Mouse (Mus musculus) macrophage (primary cell): ENCODE data around the gene Ss18l1. TPM values are rescaled to one million over a fixed set of nuclear protein-coding genes. Genes with fewer than 3 reads are reported as not detected.
A peak's percentile ranks its signal among the peaks of the same experiment; 100 is the strongest.

Experiments used
- H3K27ac ChIP-seq: fragments of 350-480 bp; formaldehyde crosslinking; 2 replicates; pipeline ENCODE4 v1.9.0; 2021
- H3K36me3 ChIP-seq: fragments of 350-480 bp; formaldehyde crosslinking; 2 replicates; pipeline ENCODE4 v1.9.0; 2021; ENCODE audit errors: inconsistent target
- H3K4me3 ChIP-seq: fragments of 350-480 bp; formaldehyde crosslinking; 2 replicates; pipeline ENCODE4 v1.9.0; 2021; ENCODE audit errors: inconsistent target
- H3K79me2 ChIP-seq: fragments of 350-480 bp; formaldehyde crosslinking; 2 replicates; pipeline ENCODE4 v1.9.0; 2021; ENCODE audit errors: inconsistent target
- WGBS: methylation state at CpG from one replicate; pipeline ENCODE4 v1.1.7; 2026; ENCODE audit warnings: inconsistent platforms; ENCODE audit not compliant: missing documents; 5-methylcytosine and 5-hydroxymethylcytosine counted together
- polyA plus RNA-seq: library from polyadenylated mRNA; stranded (reverse); fragments of 250-400 nt; gene quantifications from 3 replicates; pipeline ENCODE4 v1.2.4, GENCODE M21; 2018; ENCODE audit warnings: inconsistent platforms

Ss18l1 gene
- polyA plus RNA-seq, 1 experiment from 2014 or later: 2.5 TPM

- H3K36me3 ChIP-seq: no peaks in the 10 kb centered on the region
- H3K79me2 ChIP-seq: peaks cover 45% of the 10 kb centered on the region; the same call in 1 of the 2 replicates
- WGBS: 95% methylated on average over 18 of the region's 18 CpGs
- H3K4me3 ChIP-seq: no peak overlapping the region
- H3K27ac ChIP-seq: no peak overlapping the region
Measured at GRCm38 (mm10) chr2:180047980-180048635, 5.8 kb downstream of the Ss18l1 start.

- H3K79me2 ChIP-seq: peaks cover 23% of the 10 kb centered on the region; the same call in 1 of the 2 replicates
- no peak overlapping the region for H3K27ac ChIP-seq
- 27% methylated on average over 5 of the region's 5 CpGs for WGBS
- H3K36me3 ChIP-seq: peaks cover 4% of the 10 kb centered on the region; the same call in 1 of the 2 replicates
- H3K4me3 ChIP-seq: no peak overlapping the region
Measured at GRCm38 (mm10) chr2:180050986-180051385, 8.7 kb downstream of the Ss18l1 start.

- Histone ChIP-seq H3K79me2 (peaks cover 16% of the 10 kb centered on the region; the same call in 1 of the 2 replicates), H3K27ac (no peak overlapping the region), H3K4me3 (no peak overlapping the region), H3K36me3 (peaks cover 11% of the 10 kb centered on the region; the same call in 1 of the 2 replicates)
- 90% methylated on average over 14 of the region's 14 CpGs for WGBS
Measured at GRCm38 (mm10) chr2:180051986-180052733, 9.9 kb downstream of the Ss18l1 start.

- Histone ChIP-seq H3K79me2 (peaks cover 14% of the 10 kb centered on the region; the same call in 1 of the 2 replicates), H3K36me3 (peaks cover 19% of the 10 kb centered on the region; the same call in 1 of the 2 replicates), H3K4me3 (no peak overlapping the region), H3K27ac (no peak overlapping the region)
- WGBS: 98% methylated on average over 9 of the region's 9 CpGs
Measured at GRCm38 (mm10) chr2:180053001-180053400, 10.7 kb downstream of the Ss18l1 start.

- 97% methylated on average over 11 of the region's 11 CpGs for WGBS
- no peak overlapping the region for H3K27ac ChIP-seq
- H3K36me3 ChIP-seq: peaks cover 47% of the 10 kb centered on the region
- no peak overlapping the region for H3K4me3 ChIP-seq
- no peaks in the 10 kb centered on the region for H3K79me2 ChIP-seq
Measured at GRCm38 (mm10) chr2:180063338-180064131, 21.2 kb downstream of the Ss18l1 start.

GRCm38 (mm10) chr2:180069770-180070480 lies 27.6 kb downstream of the Ss18l1 start:
- peak overlapping the region; percentile 73 for H3K27ac ChIP-seq
- 28% methylated on average over 20 of the region's 20 CpGs for WGBS
- H3K36me3 ChIP-seq: no peaks in the 10 kb centered on the region
- H3K4me3 ChIP-seq: peak overlapping the region; percentile 91
- no peaks in the 10 kb centered on the region; the same call in 1 of the 2 replicates for H3K79me2 ChIP-seq

GRCm38 (mm10) chr2:180070481-180071453 lies 28.5 kb downstream of the Ss18l1 start, which contains the start of gene Mtg2:
Gene Mtg2, plus strand, starts transcription at chr2:180070588.
- WGBS: 9% methylated on average over 58 of the region's 58 CpGs
- peak within 1 kb of the TSS; percentile 91 for H3K4me3 ChIP-seq
- no peaks in the 10 kb centered on the region for H3K36me3 ChIP-seq
- H3K27ac ChIP-seq: peak within 1 kb of the TSS; percentile 73
- H3K79me2 ChIP-seq: no peaks in the 10 kb centered on the region; the same call in 1 of the 2 replicates

- Histone ChIP-seq H3K36me3 (no peaks in the 10 kb centered on the region), H3K79me2 (no peaks in the 10 kb centered on the region; the same call in 1 of the 2 replicates), H3K4me3 (no peak overlapping the region), H3K27ac (no peak overlapping the region)
- 100% methylated on average over 2 of the region's 2 CpGs for WGBS
Measured at GRCm38 (mm10) chr2:180071671-180072070, 29.4 kb downstream of the Ss18l1 start.

GRCm38 (mm10) chr2:180072886-180073285 lies 30.6 kb downstream of the Ss18l1 start:
- WGBS: 78% methylated on average over 7 of the region's 7 CpGs
- 0 out of 2 replicates have a peak, but pooled peaks cover 4% of the 10 kb centered on the region for H3K36me3 ChIP-seq
- no peak overlapping the region for H3K4me3 ChIP-seq
- H3K79me2 ChIP-seq: no peaks in the 10 kb centered on the region; the same call in 1 of the 2 replicates
- H3K27ac ChIP-seq: no peak overlapping the region

GRCm38 (mm10) chr2:180077622-180078021 lies 35.3 kb downstream of the Ss18l1 start:
- no peaks in the 10 kb centered on the region for H3K79me2 ChIP-seq
- peaks cover 12% of the 10 kb centered on the region; the same call in 1 of the 2 replicates for H3K36me3 ChIP-seq
- WGBS: 93% methylated on average over 3 of the region's 3 CpGs
- no peak overlapping the region for H3K27ac ChIP-seq
- H3K4me3 ChIP-seq: no peak overlapping the region

GRCm38 (mm10) chr2:180080680-180081079 lies 38.4 kb downstream of the Ss18l1 start:
- Histone ChIP-seq H3K27ac (no peak overlapping the region), H3K79me2 (no peaks in the 10 kb centered on the region), H3K36me3 (peaks cover 20% of the 10 kb centered on the region; the same call in 1 of the 2 replicates), H3K4me3 (no peak overlapping the region)
- WGBS: 94% methylated on average over 8 of the region's 8 CpGs

- Histone ChIP-seq H3K27ac (no peak overlapping the region), H3K79me2 (no peaks in the 10 kb centered on the region), H3K36me3 (peaks cover 17% of the 10 kb centered on the region; the same call in 1 of the 2 replicates), H3K4me3 (no peak overlapping the region)
- WGBS: 95% methylated on average over 10 of the region's 10 CpGs
Measured at GRCm38 (mm10) chr2:180083063-180083462, 40.8 kb downstream of the Ss18l1 start.

- H3K27ac ChIP-seq: no peak overlapping the region
- H3K4me3 ChIP-seq: no peak overlapping the region
- WGBS: 82% methylated on average over 3 of the region's 3 CpGs
- H3K36me3 ChIP-seq: peaks cover 17% of the 10 kb centered on the region; the same call in 1 of the 2 replicates
- H3K79me2 ChIP-seq: no peaks in the 10 kb centered on the region
Measured at GRCm38 (mm10) chr2:180084565-180084964, 42.3 kb downstream of the Ss18l1 start.
